Mouse (Mus musculus) spleen, adult 2 months (tissue): ENCODE measurements around the gene Ifnlr1.

ENCODE experiments used
- CTCF ChIP-seq: fragments of 200-500 bp; IDR thresholded peaks from 2 replicates; pipeline ENCODE4 v1.5.1; 2011; ENCODE audit warnings: mild to moderate bottlenecking, inconsistent platforms; ENCODE audit not compliant: insufficient read depth, insufficient read length, insufficient replicate concordance; ENCODE audit errors: extremely low read depth
- POLR2A ChIP-seq: fragments of 200-500 bp; IDR thresholded peaks from 2 replicates; pipeline ENCODE4 v1.6.1; 2011; ENCODE audit warnings: low read depth, low read length, inconsistent platforms

DNA sequence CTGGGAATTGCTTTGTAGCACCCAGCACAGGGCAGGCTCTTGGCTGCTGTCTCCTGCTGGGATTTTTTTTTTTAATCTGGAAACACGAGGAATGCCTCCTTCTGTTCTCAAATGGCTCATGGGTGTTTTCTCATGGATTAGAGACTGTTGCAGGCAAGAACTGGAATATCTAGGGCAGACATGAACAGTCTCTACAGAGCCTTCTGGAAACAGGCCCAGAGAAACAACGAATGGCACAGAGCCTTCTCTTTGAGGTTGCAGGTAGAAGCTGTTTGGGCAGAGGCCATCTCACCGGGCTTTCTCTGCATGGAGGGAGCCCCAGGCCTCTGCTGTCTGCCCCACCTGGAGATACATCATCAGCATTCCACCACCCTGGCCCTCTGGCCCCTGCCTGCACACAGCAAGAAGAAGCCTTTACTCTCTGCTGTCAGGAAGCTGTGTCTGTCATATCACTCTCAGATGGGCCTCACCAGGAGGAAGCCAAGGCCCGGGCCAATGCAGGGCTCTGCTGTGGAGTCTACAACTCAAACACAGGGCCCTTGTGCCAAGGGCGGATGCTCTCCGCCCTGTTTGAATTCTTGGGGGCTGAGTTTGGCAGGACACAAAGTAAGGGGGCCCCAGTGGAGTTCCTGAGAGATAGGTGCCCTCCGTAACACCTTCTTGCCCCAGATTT is 66.2 kb downstream of the Ifnlr1 start:
- TF ChIP-seq CTCF = no peak
- no peak for TF ChIP-seq POLR2A
